Mouse (Mus musculus) heart, adult 18-20 months (tissue): Measurements from ENCODE around the gene Gm20767. TPM values are rescaled to one million over a fixed set of nuclear protein-coding genes. Genes with fewer than 3 reads are reported as not detected.
"Not testable (repeated sequence)": the region's sequence is repeated elsewhere in the genome, so short reads cannot be mapped to it uniquely, and the experiment has no call there.

ENCODE experiments used
- DNase-seq, 2 experiments: peaks; one replicate each; pipeline ENCODE4 v3.0.0; 2021 to 2022; ENCODE audit warnings: mixed read lengths in 1 of 2
- long read RNA-seq, 2 experiments: library from polyadenylated mRNA; stranded (forward); transcript quantifications; one replicate each; pipeline ENCODE4 v2.0.0; 2021
- total RNA-seq, 2 experiments: library from RNA; stranded (reverse); gene quantifications; 2 replicates each; pipeline ENCODE4 v1.2.3; 2021

The Gm20767 gene
- total RNA-seq, result not detected
- long read RNA-seq, experiment 1, result 0 reads
- long read RNA-seq, experiment 2, result 0 reads

GRCm38 (mm10) chr13:120139946-120140345 is at the start of gene Gm20767:
TSS of gene Gm20767 (plus strand) at chr13:120140246.
- DNase-seq, result not testable (repeated sequence)

- not testable (repeated sequence) for DNase-seq
Observed at GRCm38 (mm10) chr13:120092950-120093349, 47.1 kb upstream of the Gm20767 start.

DNA sequence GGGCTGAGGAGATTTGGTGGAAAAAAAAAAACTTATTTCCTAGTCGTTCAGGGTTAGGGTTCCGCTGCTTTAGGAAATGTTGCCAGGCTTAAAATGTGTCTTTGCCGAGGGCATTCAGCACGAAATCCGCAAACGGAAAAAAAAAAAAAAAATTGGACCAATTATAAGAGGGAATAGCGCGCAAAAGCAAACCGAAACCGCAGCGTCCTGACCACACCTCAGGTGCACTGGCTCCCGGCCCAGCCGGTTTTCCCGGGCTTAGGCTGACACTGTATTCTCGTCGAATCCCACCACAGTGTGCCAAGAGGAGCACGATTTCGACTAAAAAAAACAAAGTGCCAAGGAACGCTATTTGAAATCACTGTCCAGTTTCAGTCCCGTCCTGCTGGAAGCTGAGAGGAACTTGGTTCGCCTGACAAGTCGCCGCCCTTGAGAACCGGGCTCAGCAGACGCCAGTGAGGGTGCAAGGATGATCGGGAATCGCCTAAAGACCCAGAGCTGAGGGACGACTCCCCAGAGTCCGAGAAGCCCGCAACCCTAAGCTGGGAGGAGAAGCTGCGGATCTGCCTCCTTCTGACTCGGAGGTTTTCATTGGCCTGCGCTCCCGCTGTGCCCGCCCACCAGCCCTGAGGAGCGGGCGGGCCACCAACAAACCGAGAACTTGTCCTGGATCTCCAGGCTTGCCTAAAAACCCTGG is 43.7 kb upstream of the Gm20767 start:
- peak in 1 of 2 experiments; percentile 15 for DNase-seq

DNA sequence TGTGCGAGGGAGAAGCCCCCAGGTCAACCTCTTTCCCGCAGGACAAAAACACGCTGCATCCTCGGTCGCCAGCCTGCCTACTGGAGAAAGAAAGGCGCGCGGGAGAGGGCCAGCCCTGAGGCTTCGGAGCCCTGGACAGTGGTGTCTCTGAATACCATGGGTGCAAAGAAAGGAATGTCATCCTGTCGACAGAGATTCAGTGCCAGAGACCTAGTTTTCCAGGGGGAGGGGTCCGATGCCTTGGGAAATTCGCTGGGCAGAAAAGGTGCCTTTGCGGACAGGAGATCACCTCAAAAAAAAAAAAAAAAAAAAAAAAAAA is 43.1 kb upstream of the Gm20767 start:
- DNase-seq, result not testable (repeated sequence)

- not testable (repeated sequence) for DNase-seq
Observed at GRCm38 (mm10) chr13:120099327-120099726, 40.7 kb upstream of the Gm20767 start.

GRCm38 (mm10) chr13:120106504-120106903 is 33.5 kb upstream of the Gm20767 start:
- not testable (repeated sequence) for DNase-seq

GRCm38 (mm10) chr13:120107000-120107399 is 33.0 kb upstream of the Gm20767 start:
- DNase-seq, result not testable (repeated sequence)

- DNase-seq, result not testable (repeated sequence)
Observed at GRCm38 (mm10) chr13:120142348-120142747, 2.3 kb downstream of the Gm20767 start.

DNA sequence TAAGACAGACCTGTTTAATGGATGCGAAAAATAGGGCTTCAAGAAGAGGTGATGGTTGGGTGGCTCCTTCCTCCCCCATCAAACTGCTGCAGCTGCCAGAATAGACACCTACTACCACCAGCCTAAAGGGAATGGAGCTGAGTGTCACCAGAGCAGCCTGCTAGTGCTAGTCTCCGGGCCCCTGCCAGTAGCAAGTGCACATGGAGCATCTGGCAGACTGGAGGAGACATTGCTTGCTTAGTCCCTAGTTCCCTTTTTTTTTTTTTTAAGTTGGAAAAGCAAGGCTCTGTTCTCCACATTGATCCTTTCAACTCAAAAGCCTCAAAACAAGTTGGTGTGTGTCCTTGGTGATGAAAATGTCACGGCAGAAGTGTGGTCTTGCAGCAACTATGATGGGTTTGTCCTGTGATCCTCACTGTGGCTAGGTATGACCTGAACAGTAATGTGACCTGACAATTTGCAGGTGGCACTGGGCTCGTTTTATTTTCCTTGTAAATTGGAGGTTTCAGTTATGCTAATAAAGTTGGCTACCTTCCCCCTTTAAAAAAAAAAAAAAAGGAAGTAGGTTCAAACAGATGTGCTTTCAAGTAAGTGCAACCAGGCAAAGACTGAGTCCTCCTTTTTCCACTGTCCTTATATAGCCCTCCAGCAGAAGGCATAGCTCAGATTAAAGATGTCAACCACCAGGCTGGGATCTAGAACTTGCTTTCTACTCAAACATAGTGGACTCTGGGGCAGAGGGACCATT is 9.8 kb downstream of the Gm20767 start:
- DNase-seq, result not testable (repeated sequence)

GRCm38 (mm10) chr13:120150589-120150988 is 10.5 kb downstream of the Gm20767 start:
- not testable (repeated sequence) for DNase-seq

- not testable (repeated sequence) for DNase-seq
Observed at GRCm38 (mm10) chr13:120168301-120168700, 28.3 kb downstream of the Gm20767 start.

- DNase-seq, result not testable (repeated sequence)
Observed at GRCm38 (mm10) chr13:120172133-120172532, 32.1 kb downstream of the Gm20767 start, which contains the start of gene Gm21818. TSS of gene Gm21818 (plus strand) at chr13:120172433.

DNA sequence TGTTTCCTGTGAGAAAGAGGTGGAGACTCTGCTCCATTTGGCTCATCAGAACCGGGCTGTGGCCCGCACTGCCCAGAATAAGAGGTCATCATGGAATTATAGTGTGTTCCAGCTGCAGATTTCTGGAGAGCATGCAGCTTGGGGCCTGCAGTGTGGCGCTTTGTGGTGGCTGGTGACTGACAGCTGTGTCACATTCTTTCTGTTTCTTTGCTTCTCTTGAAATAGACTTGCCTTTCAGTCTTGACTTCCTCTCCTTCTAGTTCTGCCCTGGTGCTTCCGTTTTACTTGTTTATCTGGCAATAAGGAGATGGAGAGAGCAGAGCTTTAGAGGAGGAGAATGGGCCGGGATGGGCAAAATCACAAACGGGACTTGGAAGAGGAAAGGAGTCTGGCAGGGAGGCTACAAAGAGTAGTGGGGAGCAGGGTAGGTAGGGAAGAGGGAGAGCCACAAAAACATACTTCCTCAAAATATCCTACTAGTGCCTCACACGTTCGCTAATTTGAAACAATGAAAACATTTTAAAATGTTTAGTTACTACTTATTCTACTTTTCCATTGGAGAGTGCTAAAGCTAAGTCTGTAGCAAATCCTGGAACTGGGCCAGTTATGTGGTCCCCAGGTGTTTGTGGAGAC is 56.3 kb downstream of the Gm20767 start:
- not testable (repeated sequence) for DNase-seq

Other genes with a start within 250 kb of the Gm20767 start
- not detected for gene Tcstv1, start 245.5 kb upstream of the Gm20767 start, total RNA-seq
- gene Gm21761, start 211.0 kb upstream of the Gm20767 start, total RNA-seq, result not detected
- gene B020031M17Rik, start 189.4 kb upstream of the Gm20767 start, total RNA-seq, result not detected
- gene Gm36079, start 113.2 kb upstream of the Gm20767 start, total RNA-seq, result not detected
- under 1 TPM; 0.40 to 0.49 TPM for gene Gm21188, start 88.1 kb upstream of the Gm20767 start, total RNA-seq
- gene Gm21818, start 32.2 kb downstream of the Gm20767 start, total RNA-seq, result not detected
- gene Gm21762, start 75.7 kb downstream of the Gm20767 start, total RNA-seq, result not detected
- gene Gm21731, start 98.9 kb downstream of the Gm20767 start, total RNA-seq, result not detected
- gene AF067061, start 122.9 kb downstream of the Gm20767 start, total RNA-seq, result not detected
- gene BC147527, start 160.1 kb downstream of the Gm20767 start, total RNA-seq, result not detected
- not detected for gene Tcstv3, start 176.6 kb downstream of the Gm20767 start, total RNA-seq